ENCODE assay signal across 8 mouse cellular contexts in the genomic region with DNA sequence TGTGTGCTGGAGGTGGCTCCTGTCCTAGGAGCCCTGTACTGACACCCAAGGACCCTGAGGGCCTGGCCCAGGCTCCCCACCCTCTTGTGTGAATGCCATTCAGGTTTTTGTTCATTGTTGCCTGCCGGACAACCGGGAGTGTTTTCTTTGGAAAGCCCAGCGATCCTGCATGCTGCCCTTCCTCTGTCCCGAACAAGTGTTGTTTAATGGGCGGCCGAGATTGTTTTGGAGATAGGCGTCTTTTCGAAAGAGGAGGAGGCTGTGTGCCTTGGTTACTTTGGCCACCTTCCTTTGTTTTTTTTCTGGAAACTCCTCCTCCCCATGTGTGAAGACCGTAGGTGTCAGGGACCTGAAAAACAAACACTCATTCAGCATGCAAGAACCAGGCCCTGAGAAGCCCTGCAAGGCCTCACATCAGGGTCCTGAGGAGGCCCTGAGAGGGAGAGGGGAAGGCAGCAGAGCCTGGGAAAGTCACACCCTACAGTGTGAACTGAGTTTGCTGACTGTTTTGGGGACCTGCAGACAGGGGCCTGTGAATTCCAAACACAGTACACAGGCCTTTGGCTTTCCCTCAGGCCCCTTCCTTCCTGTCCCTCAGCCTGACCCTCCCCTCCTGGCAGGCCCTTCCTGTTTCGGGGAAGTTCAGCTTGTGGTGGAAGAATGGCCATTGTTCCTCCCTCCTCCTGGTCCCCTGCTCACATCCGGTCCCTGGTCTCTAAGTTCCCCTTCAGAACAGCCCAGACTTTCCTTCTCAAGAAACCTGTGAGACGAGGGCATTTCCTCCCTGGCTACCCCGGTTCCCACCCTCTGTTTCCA.
DNase-seq lines count a peak whose midpoint lies in the region; ATAC-seq lines count a peak whose summit lies in the region.

No protein-coding gene starts in this region.

- intact Hi-C loops in gastrocnemius, postnatal 36 days (cut with DNase I) = loop anchor here (2.0 kb wide), 1 partner anchor 69 kb away; no protein-coding TSS in a partner anchor

- H3K4me2 ChIP-seq in forebrain, embryonic 12.5 days = no peak overlapping the region
- H3K4me2 ChIP-seq in forebrain, embryonic 16.5 days (ENCODE audit: low read length) = no peak overlapping the region
- no peak overlapping the region for H3K4me2 ChIP-seq in intestine, embryonic 14.5 days (ENCODE audit: low read length)
- no peak overlapping the region for H3K4me2 ChIP-seq in liver, embryonic 15.5 days

- no peaks in the 10 kb centered on the region for H3K36me3 ChIP-seq in forebrain, embryonic 12.5 days (replicated peaks)
- H3K36me3 ChIP-seq in forebrain, embryonic 16.5 days (ENCODE audit: control insufficient read depth, insufficient read depth) = no peaks in the 10 kb centered on the region
- H3K36me3 ChIP-seq in intestine, embryonic 14.5 days (ENCODE audit: control insufficient read depth, insufficient read depth, low read length) = no peaks in the 10 kb centered on the region
- no peaks in the 10 kb centered on the region for H3K36me3 ChIP-seq in liver, embryonic 15.5 days (replicated peaks)

- DNase-seq in R1 (ENCODE audit: low read depth, low spot score) = peak; percentile 39
- DNase-seq in gastrocnemius, postnatal 36 days = peak; percentile 51 to 61
- DNase-seq in intestine, embryonic 14.5 days (ENCODE audit: low spot score) = no peak
- peak; percentile 72 to 73 for DNase-seq in spleen, postnatal 36 days (ENCODE audit: low spot score in 2 of 2)
- DNase-seq in Muller cell, postnatal 12 days (ENCODE audit: inconsistent ontology term) = no peak

- peak overlapping the region; percentile 25; the same call in 1 of the 2 replicates for H3K27ac ChIP-seq in forebrain, embryonic 12.5 days
- H3K27ac ChIP-seq in forebrain, embryonic 16.5 days (ENCODE audit: low read length) = no peak overlapping the region
- peak overlapping the region; percentile 57 for H3K27ac ChIP-seq in intestine, embryonic 14.5 days (ENCODE audit: low read depth)
- H3K27ac ChIP-seq in liver, embryonic 15.5 days (replicated peaks) = peak overlapping the region; percentile 74

- no peaks in the 10 kb centered on the region for H3K4me1 ChIP-seq in forebrain, embryonic 12.5 days
- H3K4me1 ChIP-seq in forebrain, embryonic 16.5 days (replicated peaks; ENCODE audit: control insufficient read depth, insufficient read depth, low read length) = no peaks in the 10 kb centered on the region
- H3K4me1 ChIP-seq in intestine, embryonic 14.5 days (replicated peaks; ENCODE audit: control insufficient read depth, insufficient read depth, low read length) = peaks cover 8% of the 10 kb centered on the region
- peaks cover 48% of the 10 kb centered on the region for H3K4me1 ChIP-seq in liver, embryonic 15.5 days (replicated peaks)

- ATAC-seq in forebrain, embryonic 12.5 days (ENCODE audit: low FRiP score) = no peak
- ATAC-seq in forebrain, embryonic 16.5 days = no peak
- peak; percentile 62; the same call in 1 of the 2 replicates for ATAC-seq in intestine, embryonic 14.5 days (replicated peaks; ENCODE audit: low FRiP score, low TSS enrichment, low read depth)
- peak; percentile 17 for ATAC-seq in liver, embryonic 15.5 days (ENCODE audit: insufficient read depth)

- 66% methylated on average over 13 of the region's 13 CpGs for WGBS in forebrain, embryonic 12.5 days
- 67% methylated on average over 13 of the region's 13 CpGs for WGBS in forebrain, embryonic 16.5 days
- 44% methylated on average over 13 of the region's 13 CpGs for WGBS in intestine, embryonic 14.5 days
- WGBS in liver, embryonic 15.5 days (ENCODE audit: insufficient replicate concordance) = 35% methylated on average over 13 of the region's 13 CpGs

- peaks cover 10% of the 10 kb centered on the region for H3K27me3 ChIP-seq in forebrain, embryonic 12.5 days
- no peaks in the 10 kb centered on the region for H3K27me3 ChIP-seq in forebrain, embryonic 16.5 days (replicated peaks; ENCODE audit: control insufficient read depth, insufficient read depth, low read length)
- H3K27me3 ChIP-seq in intestine, embryonic 14.5 days (replicated peaks; ENCODE audit: control insufficient read depth, insufficient read depth, low read length) = no peaks in the 10 kb centered on the region
- H3K27me3 ChIP-seq in liver, embryonic 15.5 days = no peaks in the 10 kb centered on the region; the same call in 1 of the 2 replicates

- no peak overlapping the region for H3K4me3 ChIP-seq in forebrain, embryonic 12.5 days (replicated peaks)
- H3K4me3 ChIP-seq in forebrain, embryonic 16.5 days (replicated peaks; ENCODE audit: low read length) = no peak overlapping the region
- no peak overlapping the region for H3K4me3 ChIP-seq in intestine, embryonic 14.5 days (ENCODE audit: low read depth, low read length)
- H3K4me3 ChIP-seq in liver, embryonic 15.5 days (replicated peaks) = no peak overlapping the region

- no peaks in the 10 kb centered on the region for H3K9me3 ChIP-seq in forebrain, embryonic 12.5 days
- H3K9me3 ChIP-seq in forebrain, embryonic 16.5 days (ENCODE audit: control insufficient read depth, low read length) = no peaks in the 10 kb centered on the region
- H3K9me3 ChIP-seq in intestine, embryonic 14.5 days (ENCODE audit: control insufficient read depth, low read length) = no peaks in the 10 kb centered on the region
- no peaks in the 10 kb centered on the region for H3K9me3 ChIP-seq in liver, embryonic 15.5 days (replicated peaks)

- no peak overlapping the region for H3K9ac ChIP-seq in forebrain, embryonic 12.5 days
- no peak overlapping the region for H3K9ac ChIP-seq in forebrain, embryonic 16.5 days (replicated peaks; ENCODE audit: low read depth, low read length)
- H3K9ac ChIP-seq in intestine, embryonic 14.5 days (ENCODE audit: low read length) = no peak overlapping the region
- H3K9ac ChIP-seq in liver, embryonic 15.5 days = no peak overlapping the region

Comparison
In these comparisons a context has a peak if more than half of its experiments do, and no peak if none do; other contexts are left out.
1. ATAC-seq: peak in intestine, embryonic 14.5 days (single experiment) and liver, embryonic 15.5 days (single experiment); none in forebrain, embryonic 12.5 days (single experiment) and forebrain, embryonic 16.5 days (single experiment).
2. DNase-seq: peak in R1 (single experiment), gastrocnemius, postnatal 36 days (2 of 2) and spleen, postnatal 36 days (2 of 2); none in intestine, embryonic 14.5 days (single experiment) and Muller cell, postnatal 12 days (single experiment).